Mouse (Mus musculus): ENCODE results near the gene Exoc3l4. TPM values are rescaled to one million over a fixed set of nuclear protein-coding genes. Genes with fewer than 3 reads are reported as not detected.
A peak's percentile ranks its signal among the peaks of the same experiment; 100 is the strongest.

Gene Exoc3l4
- polyA plus RNA-seq, 1 experiment from 2014 or later, result 21.3 TPM

- Histone ChIP-seq H3K27me3 (replicated peaks; ENCODE audit: insufficient read depth, low read length) (no peaks in the 10 kb centered on the region), H3K4me2 (replicated peaks; ENCODE audit: low read depth, low read length) (no peak overlapping the region), H3K4me1 (ENCODE audit: insufficient read depth, low read depth, low read length) (no peaks in the 10 kb centered on the region), H3K4me3 (ENCODE audit: low read depth, low read length) (no peak overlapping the region), H3K27ac (ENCODE audit: low read length) (no peak overlapping the region), H3K36me3 (ENCODE audit: insufficient read depth, low read length) (no peaks in the 10 kb centered on the region), H3K9ac (replicated peaks; ENCODE audit: low read depth) (no peak overlapping the region), H3K9me3 (ENCODE audit: low read length) (no peaks in the 10 kb centered on the region)
- DNase-seq (ENCODE audit: low spot score) (no peak), ATAC-seq (no peak)
- no peak for TF ChIP-seq CTCF (IDR thresholded peaks at IDR 0.05)
- TF ChIP-seq EP300 (IDR thresholded peaks at IDR 0.05), result no peak
- 88% methylated on average over 3 of the region's 3 CpGs for WGBS
These were observed 49.6 kb downstream of the Exoc3l4 start for GRCm38 (mm10) chr12:111466369-111466768.

- no peaks in the 10 kb centered on the region for H3K4me1 ChIP-seq (ENCODE audit: insufficient read depth, low read depth, low read length)
- WGBS, result 80% methylated on average over 7 of the region's 7 CpGs
These were observed 51.4 kb downstream of the Exoc3l4 start for GRCm38 (mm10) chr12:111468206-111468605.

GRCm38 (mm10) chr12:111469507-111469906 is 52.7 kb downstream of the Exoc3l4 start:
- Histone ChIP-seq H3K9ac (replicated peaks; ENCODE audit: low read depth) (no peak overlapping the region), H3K9me3 (ENCODE audit: low read length) (no peaks in the 10 kb centered on the region), H3K4me3 (ENCODE audit: low read depth, low read length) (no peak overlapping the region), H3K36me3 (ENCODE audit: insufficient read depth, low read length) (no peaks in the 10 kb centered on the region), H3K27ac (ENCODE audit: low read length) (no peak overlapping the region), H3K4me2 (replicated peaks; ENCODE audit: low read depth, low read length) (no peak overlapping the region), H3K4me1 (ENCODE audit: insufficient read depth, low read depth, low read length) (no peaks in the 10 kb centered on the region), H3K27me3 (replicated peaks; ENCODE audit: insufficient read depth, low read length) (no peaks in the 10 kb centered on the region)
- WGBS, result 4% methylated on average over 8 of the region's 8 CpGs
- peak; percentile 88 for DNase-seq (ENCODE audit: low spot score)
- no peak for TF ChIP-seq EP300 (IDR thresholded peaks at IDR 0.05)
- TF ChIP-seq CTCF (IDR thresholded peaks at IDR 0.05), result peak; percentile 93
- peak; percentile 55; the same call in 1 of the 2 replicates for ATAC-seq

More at GRCm38 (mm10) chr12:111468206-111468605, 51.4 kb downstream of the Exoc3l4 start:
- DNase-seq (ENCODE audit: low spot score) (no peak), ATAC-seq (no peak)
- no peak overlapping the region for H3K4me2 ChIP-seq (replicated peaks; ENCODE audit: low read depth, low read length)
- no peaks in the 10 kb centered on the region for H3K27me3 ChIP-seq (replicated peaks; ENCODE audit: insufficient read depth, low read length)
- no peaks in the 10 kb centered on the region for H3K9me3 ChIP-seq (ENCODE audit: low read length)
- H3K27ac ChIP-seq (ENCODE audit: low read length), result no peak overlapping the region
- H3K36me3 ChIP-seq (ENCODE audit: insufficient read depth, low read length), result no peaks in the 10 kb centered on the region
- H3K4me3 ChIP-seq (ENCODE audit: low read depth, low read length), result no peak overlapping the region
- TF ChIP-seq CTCF (IDR thresholded peaks at IDR 0.05) (no peak), EP300 (IDR thresholded peaks at IDR 0.05) (no peak)
- H3K9ac ChIP-seq (replicated peaks; ENCODE audit: low read depth), result no peak overlapping the region

GRCm38 (mm10) chr12:111471119-111471518 is 54.3 kb downstream of the Exoc3l4 start:
- Histone ChIP-seq H3K9me3 (ENCODE audit: low read length) (no peaks in the 10 kb centered on the region), H3K27ac (ENCODE audit: low read length) (no peak overlapping the region), H3K4me3 (ENCODE audit: low read depth, low read length) (no peak overlapping the region), H3K9ac (replicated peaks; ENCODE audit: low read depth) (no peak overlapping the region), H3K4me2 (replicated peaks; ENCODE audit: low read depth, low read length) (no peak overlapping the region), H3K27me3 (replicated peaks; ENCODE audit: insufficient read depth, low read length) (no peaks in the 10 kb centered on the region), H3K36me3 (ENCODE audit: insufficient read depth, low read length) (no peaks in the 10 kb centered on the region), H3K4me1 (ENCODE audit: insufficient read depth, low read depth, low read length) (no peaks in the 10 kb centered on the region)
- WGBS, result 48% methylated on average over 1 of the region's 1 CpGs
- TF ChIP-seq CTCF (IDR thresholded peaks at IDR 0.05) (no peak), EP300 (IDR thresholded peaks at IDR 0.05) (no peak)
- ATAC-seq (no peak), DNase-seq (ENCODE audit: low spot score) (no peak)

- H3K4me2 ChIP-seq (replicated peaks; ENCODE audit: low read depth, low read length), result no peak overlapping the region
- no peak for DNase-seq (ENCODE audit: low spot score)
- H3K9me3 ChIP-seq (ENCODE audit: low read length), result no peaks in the 10 kb centered on the region
- WGBS, result 54% methylated on average over 3 of the region's 3 CpGs
- no peak overlapping the region for H3K9ac ChIP-seq (replicated peaks; ENCODE audit: low read depth)
- ATAC-seq, result no peak
- H3K27me3 ChIP-seq (replicated peaks; ENCODE audit: insufficient read depth, low read length), result no peaks in the 10 kb centered on the region
- no peak for TF ChIP-seq EP300 (IDR thresholded peaks at IDR 0.05)
- TF ChIP-seq CTCF (IDR thresholded peaks at IDR 0.05), result no peak
- no peaks in the 10 kb centered on the region for H3K4me1 ChIP-seq (ENCODE audit: insufficient read depth, low read depth, low read length)
- no peak overlapping the region for H3K27ac ChIP-seq (ENCODE audit: low read length)
- no peaks in the 10 kb centered on the region for H3K36me3 ChIP-seq (ENCODE audit: insufficient read depth, low read length)
- H3K4me3 ChIP-seq (ENCODE audit: low read depth, low read length), result no peak overlapping the region
These were observed 54.9 kb downstream of the Exoc3l4 start for GRCm38 (mm10) chr12:111471721-111472120.

- Histone ChIP-seq H3K27me3 (replicated peaks; ENCODE audit: insufficient read depth, low read length) (no peaks in the 10 kb centered on the region), H3K9ac (replicated peaks; ENCODE audit: low read depth) (no peak overlapping the region), H3K36me3 (ENCODE audit: insufficient read depth, low read length) (no peaks in the 10 kb centered on the region), H3K9me3 (ENCODE audit: low read length) (no peaks in the 10 kb centered on the region), H3K27ac (ENCODE audit: low read length) (no peak overlapping the region), H3K4me1 (ENCODE audit: insufficient read depth, low read depth, low read length) (no peaks in the 10 kb centered on the region), H3K4me3 (ENCODE audit: low read depth, low read length) (no peak overlapping the region), H3K4me2 (replicated peaks; ENCODE audit: low read depth, low read length) (no peak overlapping the region)
- DNase-seq (ENCODE audit: low spot score) (no peak), ATAC-seq (no peak)
- 61% methylated on average over 5 of the region's 5 CpGs for WGBS
- TF ChIP-seq EP300 (IDR thresholded peaks at IDR 0.05) (no peak), CTCF (IDR thresholded peaks at IDR 0.05) (no peak)
These were observed 56.1 kb downstream of the Exoc3l4 start for GRCm38 (mm10) chr12:111472886-111473285.

GRCm38 (mm10) chr12:111474384-111474783 is 57.6 kb downstream of the Exoc3l4 start:
- H3K4me1 ChIP-seq (ENCODE audit: insufficient read depth, low read depth, low read length), result no peaks in the 10 kb centered on the region
- H3K4me2 ChIP-seq (replicated peaks; ENCODE audit: low read depth, low read length), result no peak overlapping the region
- no peaks in the 10 kb centered on the region for H3K27me3 ChIP-seq (replicated peaks; ENCODE audit: insufficient read depth, low read length)
- DNase-seq (ENCODE audit: low spot score) (no peak), ATAC-seq (no peak)
- WGBS, result 90% methylated on average over 3 of the region's 3 CpGs
- H3K36me3 ChIP-seq (ENCODE audit: insufficient read depth, low read length), result no peaks in the 10 kb centered on the region
- no peak overlapping the region for H3K9ac ChIP-seq (replicated peaks; ENCODE audit: low read depth)
- TF ChIP-seq CTCF (IDR thresholded peaks at IDR 0.05) (no peak), EP300 (IDR thresholded peaks at IDR 0.05) (no peak)
- no peak overlapping the region for H3K4me3 ChIP-seq (ENCODE audit: low read depth, low read length)
- H3K9me3 ChIP-seq (ENCODE audit: low read length), result no peaks in the 10 kb centered on the region
- H3K27ac ChIP-seq (ENCODE audit: low read length), result no peak overlapping the region
